Mouse (Mus musculus) forebrain, postnatal 0 days (tissue): ENCODE measurements around the gene Olfr943. TPM values are rescaled to one million over a fixed set of nuclear protein-coding genes. Genes with fewer than 3 reads are reported as not detected.

Experiments
- ATAC-seq: fragments of 200-750 bp; cut with Nextera tagmentation; 2 replicates; pipeline ENCODE4 v1.8.0; 2017; ENCODE audit warnings: mild to moderate bottlenecking, moderate library complexity
- DNase-seq: peaks from one replicate; pipeline ENCODE4 v3.0.0-alpha.2; 2015
- H3K27ac ChIP-seq: fragments of 300-500 bp; sonication (generic); 2 replicates; pipeline ENCODE4 v1.5.1; 2014; ENCODE audit warnings: low read depth, mild to moderate bottlenecking, antibody characterized with exemption, low read length, moderate library complexity, mixed read lengths
- H3K27me3 ChIP-seq: fragments of 300-500 bp; sonication (generic); 2 replicates; pipeline ENCODE4 v1.6.1; 2014; ENCODE audit warnings: mild to moderate bottlenecking, low read length, mixed read lengths; ENCODE audit not compliant: insufficient read depth
- H3K36me3 ChIP-seq: fragments of 300-500 bp; sonication (generic); 2 replicates; pipeline ENCODE4 v1.6.1; 2014; ENCODE audit warnings: mild to moderate bottlenecking, moderate library complexity; ENCODE audit not compliant: insufficient read depth
- H3K4me1 ChIP-seq: fragments of 300-500 bp; sonication (generic); 2 replicates; pipeline ENCODE4 v1.6.1; 2014; ENCODE audit warnings: antibody characterized with exemption; ENCODE audit not compliant: insufficient read depth
- H3K4me2 ChIP-seq: fragments of 300-500 bp; sonication (generic); 2 replicates; pipeline ENCODE4 v1.6.1; 2014; ENCODE audit warnings: low read depth, mild to moderate bottlenecking, moderate library complexity
- H3K4me3 ChIP-seq: fragments of 300-500 bp; sonication (generic); 2 replicates; pipeline ENCODE4 v1.5.1; 2014; ENCODE audit warnings: low read depth, low read length, mixed read lengths
- H3K9ac ChIP-seq: fragments of 300-500 bp; sonication (generic); 2 replicates; pipeline ENCODE4 v1.6.1; 2014; ENCODE audit warnings: mild to moderate bottlenecking
- H3K9me3 ChIP-seq: fragments of 300-500 bp; sonication (generic); 2 replicates; pipeline ENCODE4 v1.6.1; 2016; ENCODE audit warnings: low read length
- CTCF ChIP-seq: sonication (generic); IDR thresholded peaks from 2 replicates; pipeline ENCODE4 v1.5.1; 2016; ENCODE audit warnings: antibody characterized with exemption, control low read depth, low read depth
- WGBS: fragments of 180-500 bp; shearing (Covaris S2); extraction: QIAGEN DNeasy Blood & Tissue Kit; methylation state at CpG from one replicate; pipeline ENCODE4 v1.1.7; 2014; 5-methylcytosine and 5-hydroxymethylcytosine counted together
- polyA plus RNA-seq: library from polyadenylated mRNA; unstranded; fragments of >200 nt; fragmentation: Nextera tagmentation; extraction: Ambion mirVana; gene quantifications from 2 replicates; pipeline ENCODE4 v1.2.1, GENCODE M21; 2015
- total RNA-seq: library from RNA; depleted of rRNA; stranded (reverse); fragments of >200 nt; gene quantifications from 2 replicates; pipeline ENCODE4 v1.2.3, GENCODE M21; 2014; rRNA removed

The Olfr943 gene
- not detected in 2 replicates for total RNA-seq
- not detected in 2 replicates for polyA plus RNA-seq

- no peak for DNase-seq
- Histone ChIP-seq H3K4me3 (no peak within 1 kb of the TSS), H3K9me3 (no peaks in the 10 kb centered on the region), H3K27ac (no peak within 1 kb of the TSS), H3K36me3 (no peaks in the 10 kb centered on the region), H3K27me3 (no peaks in the 10 kb centered on the region), H3K9ac (no peak within 1 kb of the TSS), H3K4me1 (no peaks in the 10 kb centered on the region), H3K4me2 (no peak within 1 kb of the TSS)
- no peak for ATAC-seq
- 93% methylated on average over 5 of the region's 5 CpGs for WGBS
- no peak for TF ChIP-seq CTCF
Measured at GRCm38 (mm10) chr9:39166004-39166403, at the start of gene Olfr943. Gene Olfr943 (plus strand): TSS chr9:39166304.

GRCm38 (mm10) chr9:39127326-39127725, 38.8 kb upstream of the Olfr943 start:
- Histone ChIP-seq H3K27ac (no peak overlapping the region), H3K9ac (no peak overlapping the region), H3K9me3 (no peaks in the 10 kb centered on the region), H3K36me3 (no peaks in the 10 kb centered on the region), H3K27me3 (no peaks in the 10 kb centered on the region), H3K4me3 (no peak overlapping the region), H3K4me1 (no peaks in the 10 kb centered on the region), H3K4me2 (no peak overlapping the region)
- DNase-seq (no peak), ATAC-seq (no peak)
- TF ChIP-seq CTCF = no peak
- WGBS = 82% methylated on average over 1 of the region's 1 CpGs

- no peaks in the 10 kb centered on the region for H3K36me3 ChIP-seq
- ATAC-seq = no peak
- H3K4me2 ChIP-seq = no peak within 1 kb of the TSS
- no peak within 1 kb of the TSS for H3K27ac ChIP-seq
- DNase-seq = no peak
- no peak for TF ChIP-seq CTCF
- no peaks in the 10 kb centered on the region for H3K9me3 ChIP-seq
- H3K4me3 ChIP-seq = no peak within 1 kb of the TSS
- no peaks in the 10 kb centered on the region for H3K4me1 ChIP-seq
- no peaks in the 10 kb centered on the region for H3K27me3 ChIP-seq
- H3K9ac ChIP-seq = no peak within 1 kb of the TSS
Measured at GRCm38 (mm10) chr9:39127831-39128230, 38.3 kb upstream of the Olfr943 start, which contains the start of gene Olfr27. Gene Olfr27 (plus strand): TSS chr9:39128131.

GRCm38 (mm10) chr9:39152401-39152800, 13.7 kb upstream of the Olfr943 start:
- H3K4me1 ChIP-seq = no peaks in the 10 kb centered on the region
- WGBS = 60% methylated on average over 1 of the region's 1 CpGs
- no peak for DNase-seq
- H3K4me3 ChIP-seq = no peak overlapping the region
- H3K4me2 ChIP-seq = no peak overlapping the region
- H3K9me3 ChIP-seq = no peaks in the 10 kb centered on the region
- no peak for ATAC-seq
- H3K27ac ChIP-seq = no peak overlapping the region
- no peaks in the 10 kb centered on the region for H3K27me3 ChIP-seq
- H3K36me3 ChIP-seq = no peaks in the 10 kb centered on the region
- no peak overlapping the region for H3K9ac ChIP-seq
- no peak for TF ChIP-seq CTCF

GRCm38 (mm10) chr9:39201620-39202019, 35.5 kb downstream of the Olfr943 start, which contains the start of gene Olfr944:
Gene Olfr944 (plus strand): TSS chr9:39201920.
- Histone ChIP-seq H3K4me2 (no peak within 1 kb of the TSS), H3K27ac (no peak within 1 kb of the TSS), H3K4me1 (no peaks in the 10 kb centered on the region), H3K27me3 (no peaks in the 10 kb centered on the region), H3K36me3 (no peaks in the 10 kb centered on the region), H3K9ac (no peak within 1 kb of the TSS), H3K4me3 (no peak within 1 kb of the TSS), H3K9me3 (no peaks in the 10 kb centered on the region)
- TF ChIP-seq CTCF = no peak
- DNase-seq = no peak
- ATAC-seq = no peak

Other genes with a start within 250 kb of the Olfr943 start
- gene Olfr930, start 236.5 kb upstream of the Olfr943 start, total RNA-seq = not detected in 2 replicates
- gene Olfr930, start 236.5 kb upstream of the Olfr943 start, polyA plus RNA-seq = not detected in 2 replicates
- gene Olfr933, start 194.0 kb upstream of the Olfr943 start, total RNA-seq = not detected in 2 replicates
- not detected in 2 replicates for gene Olfr933, start 194.0 kb upstream of the Olfr943 start, polyA plus RNA-seq
- not detected in 2 replicates for gene Olfr934, start 178.0 kb upstream of the Olfr943 start, total RNA-seq
- gene Olfr934, start 178.0 kb upstream of the Olfr943 start, polyA plus RNA-seq = not detected in 2 replicates
- gene Olfr935, start 166.6 kb upstream of the Olfr943 start, total RNA-seq = not detected in 2 replicates
- not detected in 2 replicates for gene Olfr935, start 166.6 kb upstream of the Olfr943 start, polyA plus RNA-seq
- gene Olfr146, start 142.9 kb upstream of the Olfr943 start, total RNA-seq = not detected in 2 replicates
- not detected in 2 replicates for gene Olfr146, start 142.9 kb upstream of the Olfr943 start, polyA plus RNA-seq
- not detected in 2 replicates for gene Olfr937, start 101.4 kb upstream of the Olfr943 start, total RNA-seq
- gene Olfr937, start 101.4 kb upstream of the Olfr943 start, polyA plus RNA-seq = not detected in 2 replicates
- gene Olfr938, start 87.4 kb upstream of the Olfr943 start, total RNA-seq = not detected in 2 replicates
- not detected in 2 replicates for gene Olfr938, start 87.4 kb upstream of the Olfr943 start, polyA plus RNA-seq
- not detected in 2 replicates for gene Olfr27, start 38.2 kb upstream of the Olfr943 start, total RNA-seq
- not detected in 2 replicates for gene Olfr27, start 38.2 kb upstream of the Olfr943 start, polyA plus RNA-seq
- gene Olfr944, start 35.6 kb downstream of the Olfr943 start, total RNA-seq = not detected in 2 replicates
- gene Olfr944, start 35.6 kb downstream of the Olfr943 start, polyA plus RNA-seq = not detected in 2 replicates
- gene Olfr1537, start 83.7 kb downstream of the Olfr943 start, total RNA-seq = not detected in 2 replicates
- gene Olfr1537, start 83.7 kb downstream of the Olfr943 start, polyA plus RNA-seq = not detected in 2 replicates
- not detected in 2 replicates for gene Olfr945, start 110.5 kb downstream of the Olfr943 start, total RNA-seq
- gene Olfr945, start 110.5 kb downstream of the Olfr943 start, polyA plus RNA-seq = not detected in 2 replicates
- not detected in 2 replicates for gene Olfr948, start 159.7 kb downstream of the Olfr943 start, total RNA-seq
- gene Olfr948, start 159.7 kb downstream of the Olfr943 start, polyA plus RNA-seq = not detected in 2 replicates
- gene Olfr951, start 221.1 kb downstream of the Olfr943 start, total RNA-seq = not detected in 2 replicates
- gene Olfr951, start 221.1 kb downstream of the Olfr943 start, polyA plus RNA-seq = not detected in 2 replicates